8 mouse cellular contexts compared by ENCODE assay signal in genomic region chr3:142700442-142701322, GRCm38 (mm10). TPM values are rescaled to one million over a fixed set of nuclear protein-coding genes. Genes with fewer than 3 reads are reported as not detected.
A peak's percentile ranks its signal among the peaks of the same experiment; 100 is the strongest.
DNase-seq lines count a peak whose midpoint lies in the region; ATAC-seq and TF ChIP-seq lines count a peak whose summit lies in the region.

Gene Kyat3 (plus strand): TSS chr3:142701051.

- no peaks in the 10 kb centered on the region for H3K4me1 ChIP-seq in ES-Bruce4 (ENCODE audit: control insufficient read depth, insufficient read depth, low read length)
- peaks cover 7% of the 10 kb centered on the region for H3K4me1 ChIP-seq in forebrain, embryonic 16.5 days (replicated peaks; ENCODE audit: control insufficient read depth, insufficient read depth, low read length)
- H3K4me1 ChIP-seq in lung, embryonic 14.5 days (ENCODE audit: insufficient read depth): no peaks in the 10 kb centered on the region
- peaks cover 11% of the 10 kb centered on the region; the same call in 1 of the 2 replicates for H3K4me1 ChIP-seq in olfactory bulb, adult 2 months (ENCODE audit: control insufficient read depth, insufficient read depth, low read length)
- H3K4me1 ChIP-seq in thymus, adult 2 months (replicated peaks; ENCODE audit: control insufficient read depth, insufficient read depth, low read length): peaks cover 5% of the 10 kb centered on the region

- no peaks in the 10 kb centered on the region for H3K36me3 ChIP-seq in ES-Bruce4 (ENCODE audit: control insufficient read depth, insufficient read depth, low read length, poor library complexity, severe bottlenecking)
- H3K36me3 ChIP-seq in forebrain, embryonic 16.5 days (ENCODE audit: control insufficient read depth, insufficient read depth): no peaks in the 10 kb centered on the region
- no peaks in the 10 kb centered on the region for H3K36me3 ChIP-seq in lung, embryonic 14.5 days (ENCODE audit: insufficient read depth)
- no peaks in the 10 kb centered on the region for H3K36me3 ChIP-seq in thymus, adult 2 months (ENCODE audit: control insufficient read depth, insufficient read depth, low read length)

- peak; percentile 87 to 94 for DNase-seq in cerebellum, adult 18-20 months
- peak; percentile 90 to 91 for DNase-seq in heart, postnatal 36 days
- DNase-seq in layer of hippocampus, adult 2 months (ENCODE audit: low spot score in 2 of 2): peak; percentile 90 to 93
- DNase-seq in lung, embryonic 14.5 days: peak; percentile 97
- peak; percentile 85 for DNase-seq in thymus, adult 2 months

- H3K27ac ChIP-seq in ES-Bruce4 (ENCODE audit: insufficient read depth, low read length): no peak within 1 kb of the TSS
- H3K27ac ChIP-seq in forebrain, embryonic 16.5 days (ENCODE audit: low read length): no peak within 1 kb of the TSS
- peak within 1 kb of the TSS; percentile 88 for H3K27ac ChIP-seq in layer of hippocampus, adult 2 months
- H3K27ac ChIP-seq in lung, embryonic 14.5 days (ENCODE audit: low read depth): peak within 1 kb of the TSS; percentile 67
- H3K27ac ChIP-seq in olfactory bulb, adult 2 months (ENCODE audit: insufficient read depth, low read depth, low read length): peak within 1 kb of the TSS; percentile 22; the same call in 1 of the 2 replicates
- no peak within 1 kb of the TSS for H3K27ac ChIP-seq in thymus, adult 2 months (ENCODE audit: control insufficient read depth, insufficient read depth, low read length)

- peak within 1 kb of the TSS; percentile 50 for H3K9ac ChIP-seq in ES-Bruce4 (ENCODE audit: low read depth, poor library complexity, severe bottlenecking)
- peak within 1 kb of the TSS; percentile 61 for H3K9ac ChIP-seq in forebrain, embryonic 16.5 days (replicated peaks; ENCODE audit: low read depth, low read length)
- H3K9ac ChIP-seq in lung, embryonic 14.5 days: peak within 1 kb of the TSS; percentile 59

- H3K4me2 ChIP-seq in forebrain, embryonic 16.5 days (ENCODE audit: low read length): peak within 1 kb of the TSS; percentile 87
- peak within 1 kb of the TSS; percentile 85 for H3K4me2 ChIP-seq in lung, embryonic 14.5 days

- peak; percentile 100 for ATAC-seq in forebrain, embryonic 16.5 days
- ATAC-seq in lung, embryonic 14.5 days (ENCODE audit: insufficient read depth): peak; percentile 100

- intact Hi-C loops in heart, postnatal 36 days (cut with DNase I): loop anchor here (2.0 to 10.0 kb wide), 4 partner anchors 60 to 406 kb away; partner anchors contain the start of gene Gbp3

- under 1% methylated on average over 48 of the region's 48 CpGs for WGBS in forebrain, embryonic 16.5 days
- under 1% methylated on average over 48 of the region's 48 CpGs for WGBS in lung, embryonic 14.5 days
- WGBS in olfactory bulb, adult 2 months: under 1% methylated on average over 48 of the region's 48 CpGs
- WGBS in thymus, adult 2 months: under 1% methylated on average over 48 of the region's 48 CpGs

- TF ChIP-seq EP300 in ES-Bruce4 (IDR thresholded peaks at IDR 0.05; ENCODE audit: insufficient read depth, low read depth, low read length): 0 out of 2 replicates have a peak, but pooled peaks have one; percentile 50

- peak; percentile 28 for TF ChIP-seq POLR2A in ES-Bruce4 (IDR thresholded peaks at IDR 0.05; ENCODE audit: insufficient read depth, low read length)
- TF ChIP-seq POLR2A in olfactory bulb, adult 2 months (IDR thresholded peaks at IDR 0.05; ENCODE audit: insufficient read depth, low read depth, low read length): no peak
- no peak for TF ChIP-seq POLR2A in thymus, adult 2 months (IDR thresholded peaks at IDR 0.05; ENCODE audit: control insufficient read depth, extremely low read depth, insufficient read depth, low read length, poor library complexity)

- no peaks in the 10 kb centered on the region for H3K27me3 ChIP-seq in ES-Bruce4 (ENCODE audit: control insufficient read depth, insufficient read depth, low read length, poor library complexity, severe bottlenecking)
- H3K27me3 ChIP-seq in forebrain, embryonic 16.5 days (replicated peaks; ENCODE audit: control insufficient read depth, insufficient read depth, low read length): peaks cover 7% of the 10 kb centered on the region; the same call in 1 of the 2 replicates
- H3K27me3 ChIP-seq in lung, embryonic 14.5 days (ENCODE audit: insufficient read depth, low read length): no peaks in the 10 kb centered on the region
- no peaks in the 10 kb centered on the region for H3K27me3 ChIP-seq in thymus, adult 2 months (ENCODE audit: control insufficient read depth, insufficient read depth, low read length)

- peak within 1 kb of the TSS; percentile 65 for H3K4me3 ChIP-seq in ES-Bruce4 (ENCODE audit: low read depth, low read length)
- peak within 1 kb of the TSS; percentile 68 for H3K4me3 ChIP-seq in forebrain, embryonic 16.5 days (replicated peaks; ENCODE audit: low read length)
- H3K4me3 ChIP-seq in layer of hippocampus, adult 2 months: peak within 1 kb of the TSS; percentile 71
- peak within 1 kb of the TSS; percentile 57 for H3K4me3 ChIP-seq in lung, embryonic 14.5 days (ENCODE audit: low read depth, low read length)
- H3K4me3 ChIP-seq in olfactory bulb, adult 2 months (ENCODE audit: insufficient read depth, low read depth, low read length): peak within 1 kb of the TSS; percentile 59
- peak within 1 kb of the TSS; percentile 69 for H3K4me3 ChIP-seq in thymus, adult 2 months (ENCODE audit: control insufficient read depth, insufficient read depth, low read length)

- TF ChIP-seq CTCF in ES-Bruce4 (IDR thresholded peaks at IDR 0.05; ENCODE audit: low read depth, low read length): peak; percentile 38
- peak; percentile 54 for TF ChIP-seq CTCF in layer of hippocampus, adult 2 months (conservative IDR thresholded peaks at IDR 0.05)
- TF ChIP-seq CTCF in lung, embryonic 14.5 days (IDR thresholded peaks at IDR 0.05; ENCODE audit: low read depth): peak; percentile 53
- TF ChIP-seq CTCF in olfactory bulb, adult 2 months (IDR thresholded peaks at IDR 0.05; ENCODE audit: insufficient read depth, low read depth, low read length): no peak
- TF ChIP-seq CTCF in thymus, adult 2 months (IDR thresholded peaks at IDR 0.05; ENCODE audit: borderline replicate concordance, control insufficient read depth, extremely low read depth, insufficient read depth, low read length, poor library complexity): 0 out of 2 replicates have a peak, but pooled peaks have one; percentile 42

- no peaks in the 10 kb centered on the region for H3K9me3 ChIP-seq in ES-Bruce4 (replicated peaks; ENCODE audit: control insufficient read depth, insufficient read depth, low read length, poor library complexity, severe bottlenecking)
- no peaks in the 10 kb centered on the region for H3K9me3 ChIP-seq in forebrain, embryonic 16.5 days (ENCODE audit: control insufficient read depth, low read length)
- no peaks in the 10 kb centered on the region for H3K9me3 ChIP-seq in lung, embryonic 14.5 days (ENCODE audit: low read depth, low read length)

RNA-seq across cellular contexts. Expression of gene Kyat3, which starts in this region (rescaled TPM):
- 7.9 and 14.4 TPM in 2 replicates for polyA plus RNA-seq in ES-Bruce4 (2011; ENCODE audit: insufficient read depth, insufficient read length, low read depth, missing spikeins)
- polyA plus RNA-seq in forebrain, embryonic 16.5 days (2015; fragmentation: Nextera tagmentation; extraction: Ambion mirVana): 4.3 and 4.6 TPM in 2 replicates
- total RNA-seq in heart, postnatal 36 days (2021): 10 to 100 TPM; 23.8 to 27.9 TPM
- 1 to 10 TPM; 6.4 to 7.6 TPM for total RNA-seq in layer of hippocampus, adult 2 months (2021)
- 17.6 and 17.8 TPM in 2 replicates for polyA plus RNA-seq in lung, embryonic 14.5 days (2014; fragmentation: Nextera tagmentation; extraction: Ambion mirVana)
- polyA plus RNA-seq in olfactory bulb, adult 2 months (2012; ENCODE audit: insufficient read depth, insufficient read length, low replicate concordance, missing spikeins): not detected in 2 replicates
- polyA plus RNA-seq in thymus, adult 2 months (2012; rRNA removed): 3.1 and 3.4 TPM in 2 replicates

Comparison
In these comparisons a context has a peak if more than half of its experiments do, and no peak if none do; other contexts are left out.
1. H3K27ac ChIP-seq: peak in layer of hippocampus, adult 2 months (single experiment), lung, embryonic 14.5 days (single experiment) and olfactory bulb, adult 2 months (single experiment); none in ES-Bruce4 (single experiment), forebrain, embryonic 16.5 days (single experiment) and thymus, adult 2 months (single experiment).
2. Peak in every context shown above with its lines, with median percentiles within 50 percentile points of each other: H3K4me3 ChIP-seq, H3K9ac ChIP-seq and DNase-seq.